Mouse (Mus musculus) gastrocnemius, postnatal 25 days (tissue): ENCODE data around the gene Cebpz. TPM values are rescaled to one million over a fixed set of nuclear protein-coding genes. Genes with fewer than 3 reads are reported as not detected.

Experiments used
- DNase-seq: peaks from one replicate; pipeline ENCODE4 v3.0.0; 2022
- total RNA-seq, 2 experiments: library from RNA; stranded (reverse); gene quantifications; 1 replicate in 1 of 2; 2 replicates in 1 of 2; pipeline ENCODE4 v1.2.3; 2021

Gene Cebpz
- total RNA-seq, 2 experiments from 2014 or later = 16.4 to 21.8 TPM

GRCm38 (mm10) chr17:78903158-78903557, 33.7 kb downstream of the Cebpz start:
- DNase-seq = no peak

- DNase-seq = no peak
Measured at GRCm38 (mm10) chr17:78895394-78895793, 41.5 kb downstream of the Cebpz start.

DNA sequence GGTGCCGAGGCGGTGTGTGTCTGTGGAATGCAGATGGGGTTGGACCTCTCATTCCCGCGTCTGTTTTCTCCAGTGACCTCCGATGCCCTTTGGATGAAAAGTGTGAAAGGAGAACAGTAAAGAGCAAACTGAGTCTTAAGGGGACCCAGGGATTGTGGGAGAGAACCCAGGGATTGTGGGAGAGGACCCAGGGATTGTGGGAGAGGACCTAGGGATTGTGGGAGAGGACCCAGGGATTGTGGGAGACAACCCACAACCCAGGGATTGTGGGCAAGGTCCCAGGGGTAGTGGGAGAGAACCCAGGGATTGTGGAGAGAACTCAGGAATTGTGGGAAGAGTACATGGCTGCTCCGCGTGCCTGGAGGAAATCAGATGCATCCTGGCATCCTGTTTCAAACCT, 41.9 kb downstream of the Cebpz start:
- DNase-seq = no peak

DNA sequence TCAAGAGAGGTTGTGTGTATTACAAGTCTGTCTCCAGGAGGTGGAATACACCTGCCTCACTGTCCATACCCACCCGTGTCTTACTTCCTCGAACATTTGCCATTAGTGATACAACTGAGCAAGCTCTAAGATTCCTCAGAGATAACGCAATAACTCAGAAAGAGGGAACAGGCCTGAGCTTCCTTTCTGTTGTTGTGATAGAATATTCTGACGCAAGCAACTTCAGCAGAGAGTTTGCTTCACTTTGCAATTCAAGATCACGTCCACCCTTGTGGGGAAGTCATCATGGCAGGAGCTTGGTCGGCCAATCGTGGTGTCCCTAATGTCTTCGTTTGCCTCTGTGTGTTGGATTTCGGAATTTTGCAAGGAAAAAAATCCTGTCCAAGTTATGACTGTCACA, 45.8 kb downstream of the Cebpz start:
- DNase-seq = no peak

GRCm38 (mm10) chr17:78889184-78889583, 47.7 kb downstream of the Cebpz start:
- no peak for DNase-seq

- no peak for DNase-seq
Measured at GRCm38 (mm10) chr17:78888554-78888953, 48.3 kb downstream of the Cebpz start.

DNA sequence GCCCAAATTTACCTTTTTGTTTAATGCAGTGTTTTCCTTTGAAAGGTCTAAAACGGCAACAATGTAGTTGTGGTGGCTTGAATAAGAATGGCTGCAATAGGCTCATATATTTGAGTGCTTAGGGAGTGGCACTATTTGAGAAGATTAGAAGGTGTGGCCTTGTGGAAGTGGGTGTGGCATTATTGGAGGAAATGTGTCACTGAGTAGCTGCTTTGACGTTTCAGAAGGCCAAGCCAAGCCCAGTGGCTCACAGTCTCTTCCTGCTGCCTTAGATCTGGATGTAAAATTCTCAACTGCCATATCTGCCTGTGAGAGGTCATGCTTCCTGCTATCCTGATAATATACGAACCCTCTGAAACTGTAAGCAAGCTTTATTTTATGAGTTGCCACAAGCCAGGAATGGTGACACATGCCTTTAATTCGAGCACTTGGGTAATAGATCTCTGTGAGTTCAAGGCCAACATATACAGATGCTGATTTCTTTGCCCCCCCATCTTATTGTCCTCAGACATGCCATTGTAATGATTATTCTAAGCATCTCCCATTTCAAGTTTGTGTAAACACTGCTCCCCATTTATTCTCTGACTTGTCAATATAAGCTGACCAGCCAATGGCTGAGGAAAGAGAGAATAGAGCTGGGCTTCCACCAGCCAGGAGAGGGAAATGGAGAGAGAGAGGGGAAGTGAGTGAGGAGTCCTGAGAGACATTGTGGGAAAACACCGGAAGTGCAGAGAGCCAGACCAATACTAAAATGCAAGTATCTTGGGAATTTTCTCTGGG, 51.4 kb downstream of the Cebpz start:
- DNase-seq = no peak

GRCm38 (mm10) chr17:78883291-78883690, 53.6 kb downstream of the Cebpz start:
- no peak for DNase-seq

DNA sequence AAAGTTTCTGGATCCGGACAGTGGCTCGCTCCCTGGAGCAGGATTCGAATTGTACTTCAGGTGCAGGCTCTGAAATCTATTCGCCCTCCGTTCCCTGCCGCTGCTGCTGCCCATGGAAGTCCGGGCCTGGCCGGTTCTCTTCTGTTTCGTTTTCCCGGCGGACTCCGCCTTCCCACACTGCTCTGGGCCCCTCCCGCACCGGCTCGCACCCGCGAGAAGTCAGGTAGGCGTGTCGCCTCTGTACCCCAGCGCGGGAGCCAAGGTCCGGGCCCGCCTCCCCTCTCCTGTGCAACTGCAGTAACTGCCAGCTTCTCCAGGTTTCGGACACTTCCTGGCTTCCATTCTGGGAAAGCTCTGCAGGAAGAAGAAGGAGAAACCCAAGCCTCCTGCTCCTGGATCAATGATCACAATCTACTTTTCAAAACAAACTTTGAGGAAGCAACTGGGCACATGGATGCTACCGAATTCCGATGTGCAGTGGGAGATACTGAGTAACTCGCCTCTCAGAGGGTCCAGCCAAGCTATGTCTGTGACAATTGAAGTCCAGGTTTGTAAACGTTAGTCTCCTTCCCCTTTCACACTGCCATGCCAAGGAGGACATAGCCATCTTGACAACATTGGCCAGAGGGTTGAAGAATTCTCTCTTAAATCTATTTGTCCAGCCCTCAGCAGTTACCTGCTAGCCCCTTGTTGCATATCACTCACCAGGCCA, 54.3 kb downstream of the Cebpz start, which contains the start of gene Eif2ak2:
Gene Eif2ak2 (minus strand): TSS at position 173 of the 712 bp plus-strand sequence.
- DNase-seq = peak; percentile 74

DNA sequence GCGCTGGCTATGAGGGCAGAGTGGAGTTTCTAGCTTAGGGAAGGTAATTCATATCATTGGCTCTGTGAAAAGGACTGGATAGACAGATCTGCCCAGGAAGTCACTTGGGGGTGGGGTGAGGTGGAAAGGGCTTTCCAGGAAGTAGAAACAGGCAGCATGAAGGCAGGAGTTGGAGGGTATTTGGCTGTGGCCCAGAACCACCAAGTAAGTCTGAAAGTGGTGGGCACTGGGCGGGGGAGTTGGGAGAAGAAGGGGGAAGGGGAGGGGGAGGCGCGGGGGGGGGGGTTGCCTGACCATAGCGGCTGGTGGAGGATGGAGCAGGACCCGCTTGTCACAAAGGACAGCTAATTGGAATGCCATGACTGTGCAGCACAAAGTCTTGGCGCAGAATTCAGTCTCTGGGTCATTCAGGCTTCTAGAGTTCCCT, 55.0 kb downstream of the Cebpz start:
- DNase-seq = no peak

DNA sequence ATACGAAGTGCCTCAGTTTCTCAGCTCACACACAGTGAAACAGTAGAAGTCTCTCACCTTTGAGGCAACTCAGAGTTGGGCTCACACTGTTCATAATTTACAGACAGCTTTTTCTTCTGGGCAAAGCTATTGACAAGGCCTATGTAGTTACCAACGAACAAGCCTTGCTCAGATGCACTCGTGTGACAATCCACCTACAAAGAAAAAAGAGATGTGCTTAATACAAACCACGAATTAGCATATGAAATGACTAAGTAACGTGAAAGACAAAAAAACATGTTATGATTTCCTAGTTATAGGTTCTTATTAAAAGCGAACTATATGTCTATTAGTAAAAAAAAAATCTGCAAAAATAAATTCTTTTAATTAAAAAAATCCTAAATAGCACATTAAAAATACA, 63.0 kb downstream of the Cebpz start:
- no peak for DNase-seq

Other genes with a start within 250 kb of the Cebpz start
- 1 to 10 TPM; 5.5 to 6.1 TPM for gene Strn, start 199.9 kb downstream of the Cebpz start, total RNA-seq
- gene Heatr5b, start 101.7 kb downstream of the Cebpz start, total RNA-seq = 10 to 100 TPM in 1 of 2 experiments, 1 to 10 TPM in 1; 7.1 to 10.5 TPM
- 10 to 100 TPM; 18.7 to 20.7 TPM for gene Gpatch11, start 101.5 kb downstream of the Cebpz start, total RNA-seq
- gene Eif2ak2, start 54.5 kb downstream of the Cebpz start, total RNA-seq = 1 to 10 TPM; 4.4 to 4.5 TPM
- gene Sult6b1, start 30.1 kb downstream of the Cebpz start, total RNA-seq = not detected
- gene Cebpzos, start 20.6 kb downstream of the Cebpz start, total RNA-seq = 10 to 100 TPM; 40.3 to 42.0 TPM
- gene Ndufaf7, start 70 bp upstream of the Cebpz start, total RNA-seq = 10 to 100 TPM; 24.7 to 27.8 TPM
- gene Prkd3, start 83.8 kb upstream of the Cebpz start, total RNA-seq = 1 to 10 TPM; 8.4 to 8.5 TPM
- 1 to 10 TPM; 3.9 to 5.4 TPM for gene Qpct, start 114.8 kb upstream of the Cebpz start, total RNA-seq